Mouse (Mus musculus) erythroblast, embryonic 14.5 days (primary cell): ENCODE measurements around the gene Bptf. TPM values are rescaled to one million over a fixed set of nuclear protein-coding genes. Genes with fewer than 3 reads are reported as not detected.

Experiments used
- H3K27me3 ChIP-seq: 2 replicates; pipeline ENCODE4 v1.6.1; 2012; ENCODE audit warnings: inconsistent platforms; ENCODE audit not compliant: control insufficient read depth
- H3K36me3 ChIP-seq: 2 replicates; pipeline ENCODE4 v1.6.1; 2012; ENCODE audit warnings: mild to moderate bottlenecking, inconsistent platforms; ENCODE audit not compliant: control insufficient read depth
- H3K4me1 ChIP-seq: 2 replicates; pipeline ENCODE4 v1.6.1; 2012; ENCODE audit warnings: inconsistent platforms; ENCODE audit not compliant: control insufficient read depth
- H3K4me3 ChIP-seq: replicated peaks from 2 replicates; pipeline ENCODE3; 2012; ENCODE audit warnings: moderate library complexity, mild to moderate bottlenecking, inconsistent platforms
- H3K9me3 ChIP-seq: 2 replicates; pipeline ENCODE4 v1.6.1; 2012; ENCODE audit warnings: low read length, inconsistent platforms, mixed read lengths; ENCODE audit not compliant: control insufficient read depth
- GATA1 ChIP-seq: IDR thresholded peaks from 2 replicates; pipeline ENCODE4 v1.6.1; 2012; ENCODE audit warnings: low read length, inconsistent platforms, mixed read lengths
- TAL1 ChIP-seq: IDR thresholded peaks from 3 replicates; pipeline ENCODE4 v1.6.1; 2012; ENCODE audit warnings: low read length, inconsistent platforms, mixed read lengths
- polyA plus RNA-seq: library from polyadenylated mRNA; stranded (reverse); fragments of >175 nt; gene quantifications from 2 replicates; pipeline ENCODE4 v1.2.3, GENCODE M21; 2012

Bptf gene
- polyA plus RNA-seq, 1 experiment = 6.8 TPM

DNA sequence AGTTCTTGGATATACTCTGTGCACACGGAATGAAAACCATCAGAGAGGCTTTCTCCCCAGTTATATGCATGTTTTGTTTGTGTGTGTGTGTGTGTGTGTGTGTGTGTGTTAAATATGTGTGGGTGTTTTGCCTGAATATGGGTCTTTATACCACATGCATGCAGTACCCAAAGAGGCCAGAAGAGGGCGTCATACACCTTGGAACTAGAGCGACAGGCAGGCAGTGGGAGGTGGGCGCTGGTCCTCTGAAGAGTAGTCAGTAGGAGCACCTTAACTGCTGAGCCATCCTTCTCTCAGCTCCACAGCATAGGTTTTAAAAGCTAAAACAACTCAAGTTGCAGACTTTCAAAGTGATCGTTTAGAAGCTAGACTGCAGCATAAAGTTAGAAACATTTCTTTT is 26.7 kb downstream of the Bptf start:
- Histone ChIP-seq H3K36me3 (peaks cover 48% of the 10 kb centered on the region), H3K4me3 (no peak overlapping the region), H3K27me3 (no peaks in the 10 kb centered on the region), H3K4me1 (peaks cover 22% of the 10 kb centered on the region), H3K9me3 (no peaks in the 10 kb centered on the region)
- TF ChIP-seq TAL1 = no peak
- no peak for TF ChIP-seq GATA1

GRCm38 (mm10) chr11:107103736-107104135 is 28.2 kb downstream of the Bptf start:
- H3K36me3 ChIP-seq = peaks cover 49% of the 10 kb centered on the region
- H3K27me3 ChIP-seq = no peaks in the 10 kb centered on the region
- TF ChIP-seq GATA1 (no peak), TAL1 (no peak)
- no peaks in the 10 kb centered on the region for H3K9me3 ChIP-seq
- peaks cover 22% of the 10 kb centered on the region for H3K4me1 ChIP-seq
- H3K4me3 ChIP-seq = no peak overlapping the region

DNA sequence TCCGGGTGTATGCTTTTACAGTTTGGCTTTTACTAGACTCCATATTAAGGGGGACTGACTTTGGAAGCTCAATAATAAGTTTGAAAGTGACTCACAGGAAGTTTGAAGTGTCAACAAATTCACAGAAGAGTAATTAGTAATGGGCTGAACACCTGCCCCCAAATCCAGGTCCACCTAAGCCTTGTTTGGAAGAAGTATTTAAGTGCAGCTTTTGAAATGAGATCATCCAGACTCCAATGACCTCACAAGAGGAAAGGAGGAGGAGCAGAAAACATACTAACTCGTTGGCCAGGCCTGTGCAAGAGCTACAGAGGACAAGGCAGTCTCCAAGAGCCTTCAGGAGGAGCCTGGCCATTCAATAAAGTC is 28.7 kb downstream of the Bptf start:
- Histone ChIP-seq H3K4me3 (no peak overlapping the region), H3K36me3 (peaks cover 51% of the 10 kb centered on the region), H3K27me3 (no peaks in the 10 kb centered on the region), H3K4me1 (peaks cover 22% of the 10 kb centered on the region), H3K9me3 (no peaks in the 10 kb centered on the region)
- TF ChIP-seq TAL1 (no peak), GATA1 (no peak)

- TF ChIP-seq TAL1 = no peak
- no peak for TF ChIP-seq GATA1
- H3K9me3 ChIP-seq = no peaks in the 10 kb centered on the region
- H3K4me3 ChIP-seq = no peak overlapping the region
- peaks cover 20% of the 10 kb centered on the region for H3K4me1 ChIP-seq
- H3K27me3 ChIP-seq = no peaks in the 10 kb centered on the region
- peaks cover 54% of the 10 kb centered on the region for H3K36me3 ChIP-seq
Observed at GRCm38 (mm10) chr11:107102465-107103223, 29.3 kb downstream of the Bptf start.

GRCm38 (mm10) chr11:107096973-107097372 is 35.0 kb downstream of the Bptf start:
- Histone ChIP-seq H3K4me3 (no peak overlapping the region), H3K9me3 (no peaks in the 10 kb centered on the region), H3K27me3 (no peaks in the 10 kb centered on the region), H3K36me3 (peaks cover 74% of the 10 kb centered on the region), H3K4me1 (peaks cover 23% of the 10 kb centered on the region)
- TF ChIP-seq GATA1 = no peak
- no peak for TF ChIP-seq TAL1

DNA sequence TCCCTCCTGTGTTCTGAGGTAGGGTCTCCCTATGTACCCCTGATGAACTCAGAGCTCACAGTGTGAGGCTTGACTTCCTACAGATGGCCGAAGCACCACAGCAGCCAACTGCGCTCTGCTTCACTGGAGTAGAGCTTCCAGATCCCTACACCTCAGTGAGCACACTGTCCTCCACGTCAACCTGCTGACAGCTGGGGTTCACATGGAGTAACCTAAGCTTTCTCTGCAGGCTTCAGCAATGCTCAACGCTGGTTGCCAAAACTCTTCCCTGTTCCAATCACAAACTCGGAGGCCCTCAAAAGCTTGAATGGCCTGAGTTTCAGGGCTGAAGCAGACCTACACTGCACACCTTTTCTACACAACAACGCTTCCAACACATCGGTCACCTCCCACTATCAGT is 38.1 kb downstream of the Bptf start:
- H3K27me3 ChIP-seq = no peaks in the 10 kb centered on the region
- TF ChIP-seq GATA1 (no peak), TAL1 (no peak)
- no peaks in the 10 kb centered on the region for H3K9me3 ChIP-seq
- no peak overlapping the region for H3K4me3 ChIP-seq
- H3K36me3 ChIP-seq = peaks cover 73% of the 10 kb centered on the region
- peaks cover 39% of the 10 kb centered on the region for H3K4me1 ChIP-seq

DNA sequence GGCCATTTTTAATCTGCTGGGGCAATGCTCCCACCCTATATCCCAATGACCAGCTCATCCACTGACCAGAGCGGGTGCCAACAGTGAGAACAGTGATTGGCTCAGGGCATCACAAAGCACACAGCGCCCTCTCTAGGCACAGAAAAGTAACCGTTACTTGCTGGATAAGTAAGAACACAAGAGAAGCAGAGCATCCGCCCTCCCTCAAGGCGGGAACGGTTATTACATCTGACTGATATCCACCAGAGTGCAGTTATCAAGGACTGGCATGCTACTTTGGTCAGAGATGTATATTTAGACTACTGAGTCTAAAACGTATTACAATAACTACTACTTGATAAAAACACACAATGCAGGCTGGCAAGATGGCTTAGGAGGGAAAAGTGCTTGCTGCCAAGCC is 39.3 kb downstream of the Bptf start:
- TF ChIP-seq GATA1 (no peak), TAL1 (no peak)

GRCm38 (mm10) chr11:107085866-107086265 is 46.1 kb downstream of the Bptf start:
- H3K4me1 ChIP-seq = peaks cover 15% of the 10 kb centered on the region
- no peak for TF ChIP-seq TAL1
- no peak for TF ChIP-seq GATA1
- peaks cover 61% of the 10 kb centered on the region for H3K36me3 ChIP-seq
- H3K9me3 ChIP-seq = no peaks in the 10 kb centered on the region
- H3K27me3 ChIP-seq = no peaks in the 10 kb centered on the region
- no peak overlapping the region for H3K4me3 ChIP-seq

More for the DNA sequence above, 39.3 kb downstream of the Bptf start:
- Histone ChIP-seq H3K27me3 (no peaks in the 10 kb centered on the region), H3K4me3 (no peak overlapping the region), H3K4me1 (peaks cover 39% of the 10 kb centered on the region), H3K9me3 (no peaks in the 10 kb centered on the region), H3K36me3 (peaks cover 67% of the 10 kb centered on the region)

- Histone ChIP-seq H3K4me3 (no peak overlapping the region), H3K27me3 (no peaks in the 10 kb centered on the region), H3K4me1 (peaks cover 7% of the 10 kb centered on the region), H3K9me3 (no peaks in the 10 kb centered on the region), H3K36me3 (peaks cover 71% of the 10 kb centered on the region)
- no peak for TF ChIP-seq GATA1
- no peak for TF ChIP-seq TAL1
Observed at GRCm38 (mm10) chr11:107083480-107083879, 48.4 kb downstream of the Bptf start.

GRCm38 (mm10) chr11:107065216-107065785 is 66.6 kb downstream of the Bptf start:
- Histone ChIP-seq H3K4me3 (no peak overlapping the region), H3K36me3 (peaks cover 94% of the 10 kb centered on the region), H3K27me3 (no peaks in the 10 kb centered on the region), H3K9me3 (no peaks in the 10 kb centered on the region), H3K4me1 (no peaks in the 10 kb centered on the region)
- no peak for TF ChIP-seq TAL1
- no peak for TF ChIP-seq GATA1
